Mouse (Mus musculus) forebrain, embryonic 16.5 days (tissue): ENCODE measurements around the gene Duoxa2. TPM values are rescaled to one million over a fixed set of nuclear protein-coding genes. Genes with fewer than 3 reads are reported as not detected.

Source experiments
- ATAC-seq: fragments of 200-750 bp; cut with Nextera tagmentation; 2 replicates; pipeline ENCODE4 v1.8.0; 2017; ENCODE audit warnings: mild to moderate bottlenecking, moderate library complexity
- H3K27ac ChIP-seq: fragments of 300-500 bp; sonication (generic); 2 replicates; pipeline ENCODE4 v1.5.1; 2014; ENCODE audit warnings: low read length, control low read depth
- H3K27me3 ChIP-seq: fragments of 300-500 bp; sonication (generic); replicated peaks from 2 replicates; pipeline ENCODE4 v1.6.1; 2014; ENCODE audit warnings: low read length; ENCODE audit not compliant: control insufficient read depth, insufficient read depth
- H3K36me3 ChIP-seq: fragments of 300-500 bp; sonication (generic); 2 replicates; pipeline ENCODE4 v1.6.1; 2014; ENCODE audit not compliant: control insufficient read depth, insufficient read depth
- H3K4me1 ChIP-seq: fragments of 300-500 bp; sonication (generic); replicated peaks from 2 replicates; pipeline ENCODE4 v1.6.1; 2014; ENCODE audit warnings: low read length; ENCODE audit not compliant: control insufficient read depth, insufficient read depth
- H3K4me2 ChIP-seq: fragments of 300-500 bp; sonication (generic); 2 replicates; pipeline ENCODE4 v1.6.1; 2014; ENCODE audit warnings: mild to moderate bottlenecking, low read length, control low read depth
- H3K4me3 ChIP-seq: fragments of 300-500 bp; sonication (generic); replicated peaks from 2 replicates; pipeline ENCODE4 v1.5.1; 2014; ENCODE audit warnings: mild to moderate bottlenecking, low read length, control low read depth
- H3K9ac ChIP-seq: fragments of 300-500 bp; sonication (generic); replicated peaks from 2 replicates; pipeline ENCODE4 v1.6.1; 2014; ENCODE audit warnings: low read depth, low read length, control low read depth
- H3K9me3 ChIP-seq: fragments of 300-500 bp; sonication (generic); 2 replicates; pipeline ENCODE4 v1.6.1; 2016; ENCODE audit warnings: low read length; ENCODE audit not compliant: control insufficient read depth
- WGBS: fragments of 180-500 bp; shearing (Covaris S2); extraction: QIAGEN DNeasy Blood & Tissue Kit; methylation state at CpG from one replicate; pipeline ENCODE4 v1.1.7; 2014; 5-methylcytosine and 5-hydroxymethylcytosine counted together
- polyA plus RNA-seq: library from polyadenylated mRNA; unstranded; fragments of >200 nt; fragmentation: Nextera tagmentation; extraction: Ambion mirVana; gene quantifications from 2 replicates; pipeline ENCODE4 v1.2.1, GENCODE M21; 2015

The Duoxa2 gene
- polyA plus RNA-seq: not detected in 2 replicates

DNA sequence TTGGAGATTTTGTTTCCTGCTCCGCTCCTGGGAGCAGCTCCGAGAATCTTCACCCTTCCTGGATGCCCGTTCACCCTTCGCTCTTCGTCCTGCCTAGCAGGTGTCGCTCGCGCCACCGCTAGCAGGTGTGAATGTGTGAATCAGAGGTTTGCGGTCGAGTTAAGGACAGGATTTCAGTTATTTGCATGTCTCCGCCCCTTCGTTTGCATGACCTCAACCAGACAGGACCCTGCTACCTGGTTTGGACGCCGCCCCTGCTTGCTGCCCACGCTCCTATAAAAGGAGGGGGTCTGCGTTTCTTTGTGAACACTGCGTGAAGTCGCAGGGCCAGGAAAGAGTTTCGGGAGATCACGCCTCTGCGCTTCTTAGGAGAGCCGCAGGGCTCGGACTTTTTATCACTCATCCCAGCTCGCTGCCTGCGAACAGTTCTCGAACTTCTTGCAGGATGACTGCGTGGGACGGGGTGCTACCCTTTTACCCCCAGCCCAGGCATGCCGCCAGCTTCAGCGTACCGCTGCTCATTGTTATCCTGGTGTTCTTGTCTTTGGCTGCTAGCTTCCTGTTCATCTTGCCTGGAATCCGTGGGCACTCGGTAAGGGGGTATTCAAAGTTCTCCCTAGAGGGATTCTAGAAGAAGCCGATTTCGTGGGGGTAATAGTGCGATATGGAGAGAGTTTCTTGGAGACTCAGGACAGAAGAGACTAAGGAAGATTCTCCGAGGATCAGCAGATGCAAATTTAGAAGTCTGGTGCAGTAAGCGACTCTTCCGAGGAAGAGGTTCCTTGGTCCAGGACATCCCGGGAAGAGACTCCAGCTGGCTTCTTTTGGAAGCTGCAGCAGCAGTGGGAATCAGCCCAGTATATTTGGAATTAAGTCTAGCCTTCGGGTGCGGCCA lies at the start of gene Duoxa2:
Duoxa2 (plus strand) TSS at position 305 of the 895 bp plus-strand sequence.
- H3K36me3 ChIP-seq: no peaks in the 10 kb centered on the region
- H3K9me3 ChIP-seq: no peaks in the 10 kb centered on the region
- peak within 1 kb of the TSS; percentile 7 for H3K4me3 ChIP-seq
- no peak for ATAC-seq
- WGBS: under 1% methylated on average over 43 of the region's 43 CpGs
- peaks cover 64% of the 10 kb centered on the region for H3K27me3 ChIP-seq
- no peak within 1 kb of the TSS for H3K9ac ChIP-seq
- H3K27ac ChIP-seq: no peak within 1 kb of the TSS
- H3K4me2 ChIP-seq: peak within 1 kb of the TSS; percentile 25
- peaks cover 37% of the 10 kb centered on the region for H3K4me1 ChIP-seq

DNA sequence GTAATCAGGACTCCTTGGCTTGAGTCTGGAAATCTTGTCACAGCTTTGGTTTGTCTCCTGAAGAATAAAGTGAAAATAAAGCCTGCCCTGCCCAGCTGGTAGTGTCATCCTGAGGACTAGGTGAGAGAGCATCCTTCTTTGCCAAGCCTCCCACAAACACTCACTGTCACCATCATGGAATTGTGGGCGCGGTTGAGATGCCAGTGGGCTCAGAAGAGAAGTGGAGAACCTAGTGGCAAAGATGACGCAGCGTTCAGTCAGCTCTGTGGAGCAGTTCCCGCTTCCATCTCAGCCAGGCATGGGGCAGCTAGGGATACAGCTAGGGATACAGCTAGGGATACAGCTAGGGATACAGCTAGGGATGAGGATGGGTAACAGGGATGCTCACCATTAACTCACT lies 42.7 kb upstream of the Duoxa2 start:
- Histone ChIP-seq H3K9me3 (no peaks in the 10 kb centered on the region), H3K9ac (no peak overlapping the region), H3K27me3 (no peaks in the 10 kb centered on the region), H3K36me3 (no peaks in the 10 kb centered on the region), H3K4me1 (no peaks in the 10 kb centered on the region), H3K4me3 (no peak overlapping the region), H3K4me2 (no peak overlapping the region), H3K27ac (no peak overlapping the region)
- WGBS: 94% methylated on average over 5 of the region's 5 CpGs
- ATAC-seq: no peak

DNA sequence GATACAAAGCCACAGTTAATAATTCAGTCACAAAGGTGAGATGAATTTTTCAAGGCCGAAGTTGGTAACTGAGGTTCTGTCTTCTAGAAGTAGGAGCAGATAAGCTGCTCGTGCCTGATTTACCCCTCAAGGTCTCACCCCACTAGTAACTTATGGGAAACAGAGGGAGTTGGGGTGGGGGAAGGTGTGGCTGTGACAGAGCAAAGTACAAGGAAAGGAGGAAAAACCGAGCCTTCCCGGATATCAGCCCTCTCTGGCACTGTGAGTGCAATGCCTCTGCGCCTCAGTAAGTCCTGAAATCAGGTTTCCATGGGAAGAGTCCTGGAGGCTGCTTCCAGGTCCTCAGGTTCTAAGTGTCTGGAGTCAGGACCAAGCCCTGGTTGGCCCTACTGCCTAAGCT lies 38.0 kb upstream of the Duoxa2 start:
- 87% methylated on average over 5 of the region's 5 CpGs for WGBS
- Histone ChIP-seq H3K27me3 (no peaks in the 10 kb centered on the region), H3K27ac (no peak overlapping the region), H3K4me1 (peaks cover 6% of the 10 kb centered on the region), H3K36me3 (no peaks in the 10 kb centered on the region), H3K4me2 (no peak overlapping the region), H3K4me3 (no peak overlapping the region), H3K9me3 (no peaks in the 10 kb centered on the region), H3K9ac (no peak overlapping the region)
- no peak for ATAC-seq

DNA sequence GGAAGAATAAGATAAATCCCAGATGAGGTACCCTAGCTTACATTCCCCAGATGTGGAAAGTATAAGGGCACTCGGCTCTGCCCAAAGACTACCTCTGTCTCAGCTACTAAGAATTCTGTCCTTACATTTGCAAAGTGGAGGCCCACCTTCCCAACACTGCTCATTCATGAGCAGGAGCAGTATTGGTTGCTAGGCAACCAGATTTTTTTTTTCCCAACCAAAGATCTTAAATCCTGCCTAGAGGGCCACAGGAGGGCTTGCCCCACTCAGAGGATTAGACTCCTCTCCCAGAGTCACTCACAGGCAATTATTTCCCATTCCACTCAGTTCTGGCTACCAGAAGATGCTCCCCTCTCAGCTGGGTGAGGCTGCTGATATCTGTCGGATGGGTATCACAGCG lies 34.0 kb upstream of the Duoxa2 start:
- Histone ChIP-seq H3K4me2 (no peak overlapping the region), H3K9me3 (no peaks in the 10 kb centered on the region), H3K27ac (no peak overlapping the region), H3K4me3 (no peak overlapping the region), H3K36me3 (no peaks in the 10 kb centered on the region), H3K9ac (no peak overlapping the region), H3K4me1 (peaks cover 6% of the 10 kb centered on the region), H3K27me3 (no peaks in the 10 kb centered on the region)
- 34% methylated on average over 3 of the region's 3 CpGs for WGBS
- peak; percentile 82 for ATAC-seq

DNA sequence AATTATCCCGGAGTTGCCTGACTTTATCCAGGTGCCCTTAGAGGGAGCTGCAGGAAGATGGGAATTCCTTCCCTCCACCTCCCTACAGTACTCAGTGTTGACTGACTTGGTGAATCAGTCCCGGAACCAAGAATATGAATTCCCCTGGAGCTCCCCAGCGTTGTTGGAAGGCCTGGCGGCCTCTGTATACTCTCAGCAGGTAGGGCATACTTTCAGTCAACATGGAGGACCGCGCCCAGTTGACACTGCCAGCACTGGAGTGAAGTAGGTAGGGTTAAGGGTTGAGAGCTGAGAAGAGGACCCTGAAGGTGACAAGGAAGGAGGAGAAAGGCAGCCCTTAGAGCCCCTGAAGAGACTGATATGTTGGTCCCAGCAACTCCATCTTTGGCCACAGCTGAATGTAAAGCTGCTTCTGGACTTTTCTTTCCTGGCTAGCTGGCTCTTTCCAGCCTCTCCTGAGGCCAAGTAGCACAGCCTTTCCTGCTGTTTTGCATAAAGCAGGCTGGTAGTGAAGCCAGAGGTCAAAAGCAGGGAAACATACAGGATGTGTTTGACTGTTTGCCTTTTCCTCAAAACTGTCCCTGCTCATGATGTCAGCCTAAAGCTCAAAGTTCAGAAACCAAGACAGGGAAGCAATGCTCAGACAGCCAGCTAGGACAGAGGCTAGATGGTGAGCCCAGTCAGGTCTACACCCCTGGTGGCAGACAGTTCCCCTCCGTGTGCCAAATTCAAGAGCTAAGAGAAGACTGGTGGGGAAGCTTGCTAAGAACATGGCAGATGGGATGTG lies 32.1 kb upstream of the Duoxa2 start:
- no peaks in the 10 kb centered on the region for H3K36me3 ChIP-seq

DNA sequence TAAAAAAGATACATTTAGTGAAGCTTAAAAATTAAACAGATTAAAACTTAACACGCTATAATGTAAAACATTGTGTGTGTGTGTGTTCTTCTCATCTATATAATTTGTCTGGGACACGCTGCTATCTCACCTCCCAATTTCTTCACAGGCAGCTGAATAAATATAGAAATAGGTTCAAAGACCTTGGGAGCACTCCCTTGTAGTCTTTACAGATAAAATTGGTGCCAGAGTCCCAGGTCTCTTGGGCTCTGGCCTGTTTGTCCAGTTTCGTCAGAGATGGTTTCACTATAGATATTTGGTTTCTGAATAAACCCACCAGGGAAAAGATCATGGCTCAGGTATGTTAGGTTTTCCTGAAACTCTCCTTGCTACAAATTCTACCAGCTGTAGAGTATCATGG lies 19.9 kb upstream of the Duoxa2 start:
- H3K27ac ChIP-seq: no peak overlapping the region
- no peaks in the 10 kb centered on the region for H3K9me3 ChIP-seq
- no peak for ATAC-seq
- no peak overlapping the region for H3K9ac ChIP-seq
- no peaks in the 10 kb centered on the region for H3K36me3 ChIP-seq
- H3K4me3 ChIP-seq: no peak overlapping the region
- no peak overlapping the region for H3K4me2 ChIP-seq
- H3K4me1 ChIP-seq: no peaks in the 10 kb centered on the region
- no peaks in the 10 kb centered on the region for H3K27me3 ChIP-seq
- WGBS: 94% methylated on average over 3 of the region's 3 CpGs

More for the DNA sequence above, 32.1 kb upstream of the Duoxa2 start:
- ATAC-seq: no peak
- Histone ChIP-seq H3K4me1 (peaks cover 6% of the 10 kb centered on the region), H3K9me3 (no peaks in the 10 kb centered on the region), H3K4me2 (no peak overlapping the region), H3K4me3 (no peak overlapping the region), H3K27me3 (no peaks in the 10 kb centered on the region), H3K9ac (no peak overlapping the region), H3K27ac (no peak overlapping the region)
- WGBS: 96% methylated on average over 7 of the region's 7 CpGs

DNA sequence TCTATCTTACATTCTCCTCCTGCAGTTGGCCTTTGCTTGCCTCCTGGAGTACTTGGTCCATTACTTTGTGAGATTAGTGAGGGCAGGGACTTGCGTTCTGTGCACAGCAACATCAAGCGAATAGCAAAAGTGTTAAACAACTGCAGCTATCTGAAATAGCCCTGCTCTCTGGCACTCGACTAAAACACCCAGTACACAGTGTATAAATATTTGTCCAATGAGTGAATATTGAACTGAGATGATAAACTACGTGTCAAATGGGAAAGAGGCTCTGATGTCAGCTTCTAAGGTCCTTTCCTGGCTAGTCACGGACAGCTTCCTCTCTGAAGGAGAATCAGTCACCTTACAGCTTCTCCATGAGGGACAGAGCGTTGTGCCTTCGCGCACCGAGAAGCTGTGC lies 14.6 kb upstream of the Duoxa2 start:
- no peaks in the 10 kb centered on the region for H3K9me3 ChIP-seq
- no peaks in the 10 kb centered on the region for H3K27me3 ChIP-seq
- no peak overlapping the region for H3K27ac ChIP-seq
- H3K36me3 ChIP-seq: no peaks in the 10 kb centered on the region
- no peak overlapping the region for H3K4me2 ChIP-seq
- WGBS: 87% methylated on average over 9 of the region's 9 CpGs
- no peak overlapping the region for H3K4me3 ChIP-seq
- H3K4me1 ChIP-seq: no peaks in the 10 kb centered on the region
- no peak overlapping the region for H3K9ac ChIP-seq
- no peak for ATAC-seq

DNA sequence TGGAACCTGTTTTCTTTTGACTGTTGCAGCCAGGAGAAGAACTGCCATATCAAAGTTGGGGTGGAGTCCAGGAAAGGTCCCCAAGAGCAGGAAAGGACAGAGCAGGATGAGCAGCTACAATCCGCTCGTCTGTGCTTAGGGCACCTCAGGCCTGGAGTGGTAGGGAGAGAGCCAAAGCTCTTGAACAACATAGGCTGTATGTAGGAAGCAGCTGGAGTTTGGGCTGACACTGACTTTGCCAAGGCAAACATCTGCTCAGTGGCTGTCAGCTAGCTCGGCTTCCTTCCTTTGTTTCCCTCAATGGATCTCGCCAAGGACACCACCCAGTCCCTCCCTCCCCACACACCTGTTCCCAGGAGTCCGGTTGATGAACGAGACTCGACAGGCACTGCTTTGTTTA lies 12.6 kb upstream of the Duoxa2 start:
- Histone ChIP-seq H3K9me3 (no peaks in the 10 kb centered on the region), H3K4me3 (no peak overlapping the region), H3K4me2 (no peak overlapping the region), H3K27me3 (no peaks in the 10 kb centered on the region), H3K9ac (no peak overlapping the region), H3K27ac (no peak overlapping the region), H3K4me1 (no peaks in the 10 kb centered on the region), H3K36me3 (no peaks in the 10 kb centered on the region)
- no peak for ATAC-seq
- 61% methylated on average over 7 of the region's 7 CpGs for WGBS

DNA sequence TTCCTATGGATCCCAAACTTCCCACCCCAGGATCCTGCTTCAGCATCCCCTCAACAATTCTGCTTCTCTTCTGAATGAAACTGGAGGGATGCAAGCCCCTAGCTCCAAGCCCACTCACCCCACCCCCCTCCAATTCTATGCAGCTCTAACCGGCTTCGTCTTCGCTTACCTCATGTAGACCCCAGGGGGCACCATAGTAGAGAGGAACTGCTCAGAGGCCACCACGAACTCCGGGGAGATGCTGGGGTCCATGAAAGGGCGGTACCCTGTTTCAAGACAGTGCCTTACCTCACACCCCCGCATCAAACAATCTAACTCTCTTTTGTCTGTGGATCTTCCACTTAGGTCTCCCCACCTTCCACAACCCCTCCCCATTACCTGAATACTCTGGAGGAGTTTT lies 3.8 kb upstream of the Duoxa2 start:
- no peak overlapping the region for H3K9ac ChIP-seq
- peaks cover 46% of the 10 kb centered on the region for H3K27me3 ChIP-seq
- H3K4me1 ChIP-seq: peaks cover 20% of the 10 kb centered on the region
- no peak overlapping the region for H3K4me3 ChIP-seq
- no peak overlapping the region for H3K4me2 ChIP-seq
- H3K9me3 ChIP-seq: no peaks in the 10 kb centered on the region
- 3% methylated on average over 7 of the region's 7 CpGs for WGBS
- H3K36me3 ChIP-seq: no peaks in the 10 kb centered on the region
- no peak overlapping the region for H3K27ac ChIP-seq
- no peak for ATAC-seq
